Mouse (Mus musculus): Measurements from ENCODE around the gene Lrrc34. TPM values are rescaled to one million over a fixed set of nuclear protein-coding genes. Genes with fewer than 3 reads are reported as not detected.

Lrrc34 gene
- polyA plus RNA-seq (2014; fragmentation: Nextera tagmentation; extraction: Ambion mirVana) = 0.65 and 0.93 TPM in 2 replicates

DNA sequence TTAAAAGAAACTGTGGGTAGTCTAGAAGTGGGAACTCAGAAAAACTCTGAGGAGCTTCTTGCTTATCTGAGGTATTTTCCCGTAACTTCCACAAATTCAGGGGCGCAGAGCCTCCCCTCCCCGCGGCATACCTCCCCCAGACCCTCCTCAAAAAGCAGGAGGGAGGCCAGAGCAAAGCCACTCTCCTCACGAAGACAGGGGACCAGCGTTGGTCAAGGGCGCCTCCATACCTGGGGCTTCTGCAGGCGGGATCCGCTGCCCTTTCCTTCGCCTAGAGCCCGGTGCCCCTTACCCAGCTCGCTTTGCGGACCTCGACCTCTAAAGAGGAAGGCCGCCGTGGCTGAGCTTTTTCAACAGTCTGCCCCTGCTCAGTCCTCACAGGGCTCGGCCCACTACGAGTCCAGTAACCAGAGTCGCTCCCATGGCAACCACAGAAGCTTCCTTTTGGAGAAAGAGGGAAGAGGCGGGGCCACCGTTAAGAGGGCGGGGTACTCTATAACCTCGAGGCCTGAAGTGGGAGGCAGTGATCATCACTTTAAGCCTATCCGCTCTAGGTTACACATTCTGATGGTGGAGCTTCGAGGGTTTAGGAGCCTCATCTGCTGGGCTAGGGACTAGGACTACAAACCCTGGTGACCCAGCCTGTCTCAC is at the start of gene Lrrc34:
Gene Lrrc34, minus strand, starts transcription at position 430 of the 651 bp plus-strand sequence.
- no peak within 1 kb of the TSS; the same call in 1 of the 2 replicates for H3K9ac ChIP-seq (ENCODE audit: low read depth, low read length)

DNA sequence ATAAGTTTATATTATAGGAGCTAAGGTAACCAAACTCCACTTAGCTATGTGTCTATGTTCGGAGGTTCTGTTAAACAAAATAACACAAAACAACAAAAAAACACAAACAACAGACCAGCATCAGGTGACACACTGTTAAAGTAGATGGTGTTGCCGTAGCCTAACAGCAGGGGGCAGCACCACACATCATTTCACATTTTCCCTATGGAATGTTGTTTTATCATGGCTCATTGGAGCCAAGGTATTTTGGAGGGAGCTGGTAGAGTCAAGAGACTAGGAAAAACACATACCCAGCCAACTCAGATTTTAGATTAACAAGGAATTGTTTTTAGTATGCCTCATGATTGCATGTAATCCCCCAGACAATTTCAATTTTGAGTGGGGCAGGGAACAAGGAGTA is 48.7 kb upstream of the Lrrc34 start:
- H3K36me3 ChIP-seq (ENCODE audit: control insufficient read depth, insufficient read depth, low read length) = no peaks in the 10 kb centered on the region
- H3K9me3 ChIP-seq (ENCODE audit: control insufficient read depth, low read length) = no peaks in the 10 kb centered on the region
- WGBS = 19% methylated on average over 2 of the region's 2 CpGs
- no peaks in the 10 kb centered on the region for H3K4me1 ChIP-seq (replicated peaks; ENCODE audit: control insufficient read depth, insufficient read depth, low read length)
- H3K9ac ChIP-seq (ENCODE audit: low read depth, low read length) = no peak overlapping the region
- H3K4me3 ChIP-seq (ENCODE audit: low read depth, low read length) = no peak overlapping the region
- DNase-seq (ENCODE audit: low spot score) = no peak
- no peaks in the 10 kb centered on the region for H3K27me3 ChIP-seq (replicated peaks; ENCODE audit: control insufficient read depth, insufficient read depth, low read length)
- ATAC-seq (replicated peaks; ENCODE audit: low FRiP score) = no peak
- no peak overlapping the region for H3K27ac ChIP-seq (ENCODE audit: low read depth, low read length)
- no peak overlapping the region for H3K4me2 ChIP-seq

More for the DNA sequence above, at the start of gene Lrrc34:
- 2% methylated on average over 25 of the region's 25 CpGs for WGBS
- H3K9me3 ChIP-seq (ENCODE audit: control insufficient read depth, low read length) = no peaks in the 10 kb centered on the region
- H3K36me3 ChIP-seq (ENCODE audit: control insufficient read depth, insufficient read depth, low read length) = no peaks in the 10 kb centered on the region
- peak within 1 kb of the TSS; percentile 38 for H3K4me3 ChIP-seq (ENCODE audit: low read depth, low read length)
- H3K4me1 ChIP-seq (replicated peaks; ENCODE audit: control insufficient read depth, insufficient read depth, low read length) = no peaks in the 10 kb centered on the region
- ATAC-seq (replicated peaks; ENCODE audit: low FRiP score) (peak; percentile 77), DNase-seq (ENCODE audit: low spot score) (peak; percentile 60)
- H3K27me3 ChIP-seq (replicated peaks; ENCODE audit: control insufficient read depth, insufficient read depth, low read length) = peaks cover 26% of the 10 kb centered on the region
- peak within 1 kb of the TSS; percentile 72 for H3K4me2 ChIP-seq
- no peak within 1 kb of the TSS for H3K27ac ChIP-seq (ENCODE audit: low read depth, low read length)

DNA sequence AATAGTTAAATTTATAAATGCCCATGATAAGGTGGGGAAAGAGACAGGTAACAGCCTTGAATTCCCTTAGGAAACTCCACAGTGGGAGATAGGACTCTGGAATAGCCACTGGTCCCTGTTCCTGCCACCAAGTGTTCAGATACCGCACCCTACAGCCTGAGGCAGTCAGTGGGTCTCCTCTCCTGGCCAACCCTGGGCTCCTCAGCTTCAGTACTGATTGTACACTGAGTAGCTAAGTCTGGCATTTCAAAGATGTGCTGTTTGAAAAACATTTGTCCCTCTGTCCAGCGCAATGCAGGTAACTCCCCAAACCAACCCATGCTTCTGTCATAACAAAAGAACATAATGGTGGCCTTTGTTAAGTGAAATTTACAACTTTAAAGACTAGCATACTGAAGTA is 48.0 kb upstream of the Lrrc34 start:
- no peaks in the 10 kb centered on the region for H3K36me3 ChIP-seq (ENCODE audit: control insufficient read depth, insufficient read depth, low read length)
- WGBS = 86% methylated on average over 2 of the region's 2 CpGs
- H3K27me3 ChIP-seq (replicated peaks; ENCODE audit: control insufficient read depth, insufficient read depth, low read length) = no peaks in the 10 kb centered on the region
- no peak overlapping the region for H3K4me3 ChIP-seq (ENCODE audit: low read depth, low read length)
- no peaks in the 10 kb centered on the region for H3K9me3 ChIP-seq (ENCODE audit: control insufficient read depth, low read length)
- ATAC-seq (replicated peaks; ENCODE audit: low FRiP score) = no peak
- H3K27ac ChIP-seq (ENCODE audit: low read depth, low read length) = no peak overlapping the region
- DNase-seq (ENCODE audit: low spot score) = no peak
- H3K4me2 ChIP-seq = no peak overlapping the region
- H3K9ac ChIP-seq (ENCODE audit: low read depth, low read length) = no peak overlapping the region
- no peaks in the 10 kb centered on the region for H3K4me1 ChIP-seq (replicated peaks; ENCODE audit: control insufficient read depth, insufficient read depth, low read length)

DNA sequence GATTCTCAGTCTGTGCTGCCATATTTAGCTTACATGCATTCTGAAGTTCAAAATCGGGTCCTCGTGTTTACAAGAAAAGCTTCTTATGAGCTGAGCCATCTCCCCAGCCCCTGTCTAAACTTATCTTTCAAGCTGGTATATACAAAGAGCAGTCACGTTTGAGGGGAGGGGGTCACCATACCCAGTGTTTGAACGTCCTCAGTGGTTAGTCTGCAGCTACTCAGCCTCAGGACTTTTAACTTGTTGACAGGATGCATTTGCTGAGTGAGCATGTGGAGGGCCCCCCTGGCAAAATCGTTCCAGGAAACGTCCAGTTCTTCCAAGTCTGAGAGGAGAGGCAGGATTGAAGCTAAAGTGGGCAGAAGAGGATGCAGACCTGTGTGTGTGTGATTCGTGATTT is 43.3 kb upstream of the Lrrc34 start:
- WGBS = 55% methylated on average over 7 of the region's 7 CpGs
- Histone ChIP-seq H3K36me3 (ENCODE audit: control insufficient read depth, insufficient read depth, low read length) (no peaks in the 10 kb centered on the region), H3K4me2 (no peak overlapping the region), H3K27ac (ENCODE audit: low read depth, low read length) (no peak overlapping the region), H3K4me1 (replicated peaks; ENCODE audit: control insufficient read depth, insufficient read depth, low read length) (no peaks in the 10 kb centered on the region), H3K9ac (ENCODE audit: low read depth, low read length) (no peak overlapping the region), H3K9me3 (ENCODE audit: control insufficient read depth, low read length) (no peaks in the 10 kb centered on the region), H3K4me3 (ENCODE audit: low read depth, low read length) (no peak overlapping the region), H3K27me3 (replicated peaks; ENCODE audit: control insufficient read depth, insufficient read depth, low read length) (no peaks in the 10 kb centered on the region)
- DNase-seq (ENCODE audit: low spot score) (no peak), ATAC-seq (replicated peaks; ENCODE audit: low FRiP score) (no peak)

DNA sequence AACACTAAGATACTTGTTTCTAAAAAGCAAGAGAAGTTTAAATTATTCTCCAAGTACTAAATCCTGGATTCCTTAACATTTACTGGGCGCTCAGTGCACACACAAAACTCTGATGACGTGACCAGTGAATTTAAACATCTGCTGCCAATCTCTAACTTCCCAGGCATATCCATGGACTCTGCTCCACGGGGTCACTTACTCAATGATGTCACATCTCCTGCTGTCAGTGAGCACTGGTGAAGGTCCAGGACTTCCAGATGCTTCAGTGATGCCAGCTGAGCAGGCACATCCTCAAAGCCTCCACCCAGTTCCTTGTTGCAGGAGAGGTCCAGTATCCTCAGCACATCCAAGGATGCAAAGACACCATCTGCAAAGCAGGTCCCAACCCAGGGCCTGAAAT is 39.5 kb upstream of the Lrrc34 start:
- Histone ChIP-seq H3K9ac (ENCODE audit: low read depth, low read length) (no peak overlapping the region), H3K36me3 (ENCODE audit: control insufficient read depth, insufficient read depth, low read length) (no peaks in the 10 kb centered on the region), H3K4me2 (no peak overlapping the region), H3K27me3 (replicated peaks; ENCODE audit: control insufficient read depth, insufficient read depth, low read length) (no peaks in the 10 kb centered on the region), H3K9me3 (ENCODE audit: control insufficient read depth, low read length) (no peaks in the 10 kb centered on the region), H3K4me1 (replicated peaks; ENCODE audit: control insufficient read depth, insufficient read depth, low read length) (no peaks in the 10 kb centered on the region; the same call in 1 of the 2 replicates), H3K4me3 (ENCODE audit: low read depth, low read length) (no peak overlapping the region), H3K27ac (ENCODE audit: low read depth, low read length) (no peak overlapping the region)
- WGBS = 72% methylated on average over 3 of the region's 3 CpGs
- ATAC-seq (replicated peaks; ENCODE audit: low FRiP score) (no peak), DNase-seq (ENCODE audit: low spot score) (no peak)

DNA sequence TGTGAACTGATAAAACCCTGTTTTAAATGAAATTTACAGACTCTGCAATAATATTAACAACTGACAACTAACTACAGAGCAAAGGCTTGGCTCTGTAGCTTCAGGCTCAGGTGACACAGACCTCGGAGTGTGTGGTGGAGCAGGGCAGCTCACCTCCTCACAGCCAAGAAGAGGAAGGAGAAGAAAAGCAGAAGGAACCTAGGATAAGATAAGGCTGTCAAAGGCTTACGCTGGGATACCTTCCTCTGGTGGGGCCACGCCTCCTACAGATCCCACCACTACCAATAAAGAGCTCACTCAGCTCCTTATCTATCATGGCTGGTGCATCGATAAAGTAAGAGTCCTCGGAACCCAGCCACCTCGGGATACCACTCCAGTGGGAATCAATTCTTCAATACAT is 35.5 kb upstream of the Lrrc34 start:
- no peak overlapping the region for H3K27ac ChIP-seq (ENCODE audit: low read depth, low read length)

DNA sequence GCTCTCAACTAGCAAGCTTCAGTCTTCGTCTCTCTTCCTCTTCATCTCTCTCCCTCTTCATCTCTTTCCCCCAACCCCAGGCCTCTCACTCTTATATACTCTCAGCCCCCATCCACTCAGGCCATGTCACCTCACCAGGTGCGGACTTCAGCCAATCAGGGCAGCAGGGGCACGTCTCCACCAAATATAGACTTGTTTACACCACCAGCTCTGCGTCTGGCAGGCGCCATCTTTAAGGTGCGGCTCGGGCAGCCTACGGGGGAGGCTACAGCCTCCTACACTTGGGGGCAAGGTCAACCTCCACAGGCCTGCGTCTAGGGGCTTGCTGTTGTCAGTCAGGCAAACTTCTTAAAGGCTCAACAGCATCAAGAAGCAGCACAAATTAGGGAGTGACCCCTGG is 10.8 kb upstream of the Lrrc34 start:
- H3K4me1 ChIP-seq (replicated peaks; ENCODE audit: control insufficient read depth, insufficient read depth, low read length) = no peaks in the 10 kb centered on the region
- H3K36me3 ChIP-seq (ENCODE audit: control insufficient read depth, insufficient read depth, low read length) = no peaks in the 10 kb centered on the region
- no peaks in the 10 kb centered on the region for H3K27me3 ChIP-seq (replicated peaks; ENCODE audit: control insufficient read depth, insufficient read depth, low read length)
- no peaks in the 10 kb centered on the region for H3K9me3 ChIP-seq (ENCODE audit: control insufficient read depth, low read length)
- DNase-seq (ENCODE audit: low spot score) (no peak), ATAC-seq (replicated peaks; ENCODE audit: low FRiP score) (no peak)
- WGBS = 75% methylated on average over 9 of the region's 9 CpGs
- H3K27ac ChIP-seq (ENCODE audit: low read depth, low read length) = no peak overlapping the region
- no peak overlapping the region for H3K4me3 ChIP-seq (ENCODE audit: low read depth, low read length)
- H3K9ac ChIP-seq (ENCODE audit: low read depth, low read length) = no peak overlapping the region
- no peak overlapping the region for H3K4me2 ChIP-seq

More for the DNA sequence above, 35.5 kb upstream of the Lrrc34 start:
- ATAC-seq (replicated peaks; ENCODE audit: low FRiP score) (no peak), DNase-seq (ENCODE audit: low spot score) (no peak)
- Histone ChIP-seq H3K4me3 (ENCODE audit: low read depth, low read length) (no peak overlapping the region), H3K4me2 (no peak overlapping the region), H3K36me3 (ENCODE audit: control insufficient read depth, insufficient read depth, low read length) (no peaks in the 10 kb centered on the region), H3K9me3 (ENCODE audit: control insufficient read depth, low read length) (no peaks in the 10 kb centered on the region), H3K4me1 (replicated peaks; ENCODE audit: control insufficient read depth, insufficient read depth, low read length) (no peaks in the 10 kb centered on the region; the same call in 1 of the 2 replicates), H3K27me3 (replicated peaks; ENCODE audit: control insufficient read depth, insufficient read depth, low read length) (no peaks in the 10 kb centered on the region), H3K9ac (ENCODE audit: low read depth, low read length) (no peak overlapping the region)
- 21% methylated on average over 6 of the region's 6 CpGs for WGBS

DNA sequence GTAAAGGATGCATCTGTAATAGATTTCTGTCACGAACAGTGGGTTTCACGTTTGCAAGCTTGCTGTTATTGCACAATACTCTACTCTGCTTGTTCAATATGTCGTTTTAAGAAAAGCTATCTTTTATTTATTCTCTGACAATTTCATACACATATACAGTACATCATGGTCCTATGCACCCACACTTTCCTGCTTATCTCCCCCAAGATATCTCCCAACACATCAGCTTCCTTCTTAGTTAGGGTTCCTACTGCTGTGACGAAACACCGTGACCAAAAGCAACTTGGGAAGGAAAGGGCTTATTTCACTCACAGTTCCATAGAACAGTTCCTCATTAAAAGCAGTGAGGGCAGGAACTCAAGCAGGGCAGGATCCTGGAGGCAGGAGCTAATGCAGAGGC is 8.3 kb upstream of the Lrrc34 start:
- no peak for ATAC-seq (replicated peaks; ENCODE audit: low FRiP score)
- no peak overlapping the region for H3K4me3 ChIP-seq (ENCODE audit: low read depth, low read length)
- no peaks in the 10 kb centered on the region for H3K9me3 ChIP-seq (ENCODE audit: control insufficient read depth, low read length)
- no peak overlapping the region for H3K9ac ChIP-seq (ENCODE audit: low read depth, low read length)
- no peak overlapping the region for H3K4me2 ChIP-seq
- H3K27me3 ChIP-seq (replicated peaks; ENCODE audit: control insufficient read depth, insufficient read depth, low read length) = peaks cover 5% of the 10 kb centered on the region
- DNase-seq (ENCODE audit: low spot score) = no peak
- 71% methylated on average over 5 of the region's 5 CpGs for WGBS
- no peaks in the 10 kb centered on the region for H3K36me3 ChIP-seq (ENCODE audit: control insufficient read depth, insufficient read depth, low read length)
- H3K27ac ChIP-seq (ENCODE audit: low read depth, low read length) = no peak overlapping the region
- no peaks in the 10 kb centered on the region for H3K4me1 ChIP-seq (replicated peaks; ENCODE audit: control insufficient read depth, insufficient read depth, low read length)

All from liver, embryonic 11.5 days (tissue).